Mouse (Mus musculus) spleen, adult 2 months (tissue): ENCODE measurements around the gene Gm29776. TPM values are rescaled to one million over a fixed set of nuclear protein-coding genes. Genes with fewer than 3 reads are reported as not detected.

Experiments
- DNase-seq, 2 experiments: peaks; one replicate each; pipeline versions ENCODE4 v3.0.0 to v3.0.0-alpha.2; 2012 to 2021; ENCODE audit warnings: low spot score in 2 of 2, low read depth in 1 of 2
- H3K27ac ChIP-seq: fragments of 200-500 bp; 2 replicates; pipeline ENCODE4 v1.5.1; 2012; ENCODE audit warnings: low read length, inconsistent platforms; ENCODE audit not compliant: insufficient read depth
- H3K27me3 ChIP-seq: fragments of 200-500 bp; 2 replicates; pipeline ENCODE4 v1.6.1; 2012; ENCODE audit warnings: mild to moderate bottlenecking, moderate library complexity, low read length, inconsistent platforms; ENCODE audit not compliant: control insufficient read depth, insufficient read depth
- H3K36me3 ChIP-seq: fragments of 200-500 bp; 2 replicates; pipeline ENCODE4 v1.6.1; 2012; ENCODE audit warnings: mild to moderate bottlenecking, low read length, inconsistent platforms; ENCODE audit not compliant: control insufficient read depth, insufficient read depth
- H3K4me1 ChIP-seq: fragments of 200-500 bp; 2 replicates; pipeline ENCODE4 v1.6.1; 2011; ENCODE audit warnings: inconsistent platforms; ENCODE audit not compliant: control insufficient read depth, insufficient read depth, insufficient read length
- H3K4me3 ChIP-seq: fragments of 200-500 bp; 2 replicates; pipeline ENCODE4 v1.5.1; 2011; ENCODE audit warnings: mild to moderate bottlenecking, inconsistent platforms; ENCODE audit not compliant: insufficient read depth, insufficient read length; ENCODE audit errors: extremely low read depth
- CTCF ChIP-seq: fragments of 200-500 bp; IDR thresholded peaks from 2 replicates; pipeline ENCODE4 v1.5.1; 2011; ENCODE audit warnings: mild to moderate bottlenecking, inconsistent platforms; ENCODE audit not compliant: insufficient read depth, insufficient read length, insufficient replicate concordance; ENCODE audit errors: extremely low read depth
- POLR2A ChIP-seq: fragments of 200-500 bp; IDR thresholded peaks from 2 replicates; pipeline ENCODE4 v1.6.1; 2011; ENCODE audit warnings: low read depth, low read length, inconsistent platforms
- WGBS: fragments of 180-500 bp; shearing (Covaris S2); methylation state at CpG from one replicate; pipeline ENCODE4 v1.1.7; 2018; 5-methylcytosine and 5-hydroxymethylcytosine counted together
- polyA plus RNA-seq: library from polyadenylated mRNA; depleted of rRNA; stranded (reverse); fragments of >200 nt; gene quantifications from 2 replicates; pipeline ENCODE4 v1.2.3, GENCODE M21; 2012; rRNA removed

Gm29776 gene
- polyA plus RNA-seq = 0.04 and 0.07 TPM in 2 replicates

DNA sequence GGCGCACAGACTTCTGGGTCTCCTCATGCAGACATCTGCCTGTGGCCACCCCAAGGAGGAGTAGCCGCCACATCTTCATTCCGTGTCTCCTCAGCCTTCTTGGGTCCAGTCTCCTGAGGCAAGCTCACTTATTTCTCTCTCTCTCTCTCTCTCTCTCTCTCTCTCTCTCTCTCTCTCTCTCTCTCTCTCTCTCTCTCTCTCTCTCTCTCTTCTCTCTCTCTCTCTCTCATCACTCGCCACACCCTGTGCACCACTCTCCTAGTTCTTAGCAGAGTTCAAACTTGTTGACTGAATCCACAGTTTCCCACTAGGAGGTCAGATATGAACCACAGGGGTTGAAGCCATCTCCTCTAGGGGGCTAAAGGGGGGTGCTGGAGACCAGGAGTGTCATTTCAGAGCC, at the start of gene Gm29776:
Gene Gm29776, minus strand, starts transcription at position 101 of the 400 bp plus-strand sequence.
- WGBS = 95% methylated on average over 4 of the region's 4 CpGs
- Histone ChIP-seq H3K4me1 (no peaks in the 10 kb centered on the region), H3K27me3 (no peaks in the 10 kb centered on the region), H3K4me3 (no peak within 1 kb of the TSS), H3K27ac (no peak within 1 kb of the TSS), H3K36me3 (no peaks in the 10 kb centered on the region)
- no peak for TF ChIP-seq POLR2A
- no peak for TF ChIP-seq CTCF
- DNase-seq = no peak

DNA sequence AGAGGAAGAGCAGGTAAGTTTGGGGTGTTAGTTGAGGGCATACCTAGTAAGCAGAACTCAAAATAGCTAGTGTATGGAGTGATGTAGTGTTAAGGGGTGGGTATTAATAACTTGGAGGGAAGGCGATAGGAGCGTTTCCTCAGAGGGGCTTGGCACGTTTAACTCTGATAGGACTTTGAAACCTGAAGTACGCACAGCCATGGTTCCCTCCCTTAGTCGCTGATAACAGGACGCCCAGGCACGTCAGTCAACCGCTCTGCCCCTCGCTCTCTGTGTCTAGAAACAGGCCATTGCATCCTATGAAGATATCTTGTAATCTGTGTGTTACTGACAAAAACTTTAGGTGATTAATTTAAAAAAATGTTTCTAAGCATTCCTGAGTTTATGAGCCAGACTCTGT, 47.4 kb upstream of the Gm29776 start:
- Histone ChIP-seq H3K4me1 (no peaks in the 10 kb centered on the region), H3K27me3 (no peaks in the 10 kb centered on the region), H3K27ac (no peak overlapping the region), H3K4me3 (no peak overlapping the region), H3K36me3 (no peaks in the 10 kb centered on the region)
- TF ChIP-seq POLR2A = no peak
- TF ChIP-seq CTCF = no peak
- WGBS = 91% methylated on average over 9 of the region's 9 CpGs
- DNase-seq = no peak

DNA sequence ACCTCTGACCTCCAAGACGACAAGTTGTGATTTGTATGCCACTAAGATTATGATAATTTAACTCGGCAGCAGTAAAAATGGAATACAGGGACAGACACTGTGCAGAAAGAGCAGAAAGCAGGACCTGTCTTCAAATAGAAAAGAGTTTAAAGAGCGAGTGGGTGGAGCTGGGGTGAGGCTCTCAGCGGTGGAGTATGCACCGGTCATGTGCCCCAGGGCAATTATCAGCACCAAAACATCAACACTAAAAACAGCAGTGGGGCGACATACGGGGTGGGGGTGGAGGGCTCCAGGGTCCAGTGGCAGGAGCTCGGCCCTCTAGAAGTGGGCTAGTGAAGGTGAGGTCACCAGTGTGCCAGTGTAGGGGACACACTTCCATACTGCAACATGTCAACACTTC, 45.8 kb upstream of the Gm29776 start:
- H3K4me1 ChIP-seq = no peaks in the 10 kb centered on the region
- no peak for TF ChIP-seq CTCF
- no peak for TF ChIP-seq POLR2A
- no peaks in the 10 kb centered on the region for H3K36me3 ChIP-seq
- 80% methylated on average over 8 of the region's 8 CpGs for WGBS
- H3K27me3 ChIP-seq = no peaks in the 10 kb centered on the region
- DNase-seq = no peak
- no peak overlapping the region for H3K4me3 ChIP-seq
- no peak overlapping the region for H3K27ac ChIP-seq

DNA sequence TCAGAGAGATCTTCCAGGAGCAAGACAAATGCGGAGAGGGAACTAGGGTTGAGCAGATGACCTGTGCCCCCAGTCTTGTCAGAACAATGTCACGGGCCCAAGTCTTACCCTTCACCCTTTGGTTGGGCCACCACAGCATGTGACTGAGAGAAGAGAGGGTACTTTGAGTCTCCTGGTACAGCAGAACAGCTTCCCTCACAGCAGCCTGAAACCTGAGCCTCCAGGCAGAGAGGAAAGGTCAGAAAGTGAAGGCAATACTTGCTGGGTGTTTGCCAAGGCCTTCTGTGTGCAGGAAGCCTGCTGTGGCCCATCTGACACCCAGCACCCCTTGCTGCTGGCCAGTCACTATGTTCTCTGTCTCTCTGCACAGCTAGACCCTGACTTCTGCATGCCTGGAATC, 43.7 kb upstream of the Gm29776 start:
- DNase-seq = no peak

DNA sequence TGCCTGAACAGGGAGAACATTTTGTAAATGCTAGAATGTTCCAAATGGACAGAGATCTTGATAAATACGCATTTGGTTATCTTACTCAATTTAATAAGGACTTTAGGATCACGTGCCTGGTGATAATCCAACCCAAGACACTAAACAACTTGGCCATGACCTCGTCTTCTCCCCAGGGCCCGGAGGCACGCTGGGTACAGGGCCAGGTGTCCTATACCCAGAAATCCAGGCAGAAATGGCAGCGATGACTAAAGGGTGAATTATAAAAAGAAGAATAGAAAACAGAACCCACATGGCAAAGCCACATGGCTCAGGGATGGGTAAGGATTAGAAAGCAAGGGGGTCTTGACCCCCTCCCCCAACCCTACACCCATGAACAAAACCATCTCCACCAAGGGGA, 43.1 kb upstream of the Gm29776 start:
- Histone ChIP-seq H3K4me1 (no peaks in the 10 kb centered on the region), H3K27ac (no peak overlapping the region), H3K27me3 (no peaks in the 10 kb centered on the region), H3K4me3 (no peak overlapping the region), H3K36me3 (no peaks in the 10 kb centered on the region)
- 86% methylated on average over 6 of the region's 6 CpGs for WGBS
- DNase-seq = no peak
- TF ChIP-seq CTCF = no peak
- TF ChIP-seq POLR2A = no peak

More for the DNA sequence above, 43.7 kb upstream of the Gm29776 start:
- 89% methylated on average over 2 of the region's 2 CpGs for WGBS
- no peak overlapping the region for H3K4me3 ChIP-seq
- no peaks in the 10 kb centered on the region for H3K27me3 ChIP-seq
- TF ChIP-seq CTCF = no peak
- TF ChIP-seq POLR2A = no peak
- H3K36me3 ChIP-seq = no peaks in the 10 kb centered on the region
- H3K4me1 ChIP-seq = no peaks in the 10 kb centered on the region
- no peak overlapping the region for H3K27ac ChIP-seq

DNA sequence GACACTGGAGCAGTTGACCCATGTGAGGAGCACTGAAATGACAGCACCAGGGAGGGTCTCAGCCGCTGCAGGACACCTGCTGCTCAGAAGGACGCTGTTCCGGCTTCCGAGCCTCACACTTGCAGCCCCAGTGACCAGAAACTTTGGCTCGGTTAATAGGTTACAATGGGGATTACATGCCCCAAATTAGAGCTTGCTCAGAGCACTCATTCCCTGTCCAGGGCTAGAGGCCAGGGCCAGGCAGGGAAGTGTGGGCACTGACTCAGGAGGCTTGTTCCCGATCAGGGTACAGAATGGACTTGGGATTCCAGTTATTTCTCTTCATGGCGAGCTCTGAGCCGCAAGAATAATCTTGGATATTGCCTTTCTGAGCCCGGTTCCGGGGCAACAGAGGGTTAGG, 39.0 kb upstream of the Gm29776 start:
- Histone ChIP-seq H3K4me3 (no peak overlapping the region), H3K27ac (no peak overlapping the region), H3K36me3 (no peaks in the 10 kb centered on the region), H3K27me3 (no peaks in the 10 kb centered on the region), H3K4me1 (no peaks in the 10 kb centered on the region)
- WGBS = 95% methylated on average over 10 of the region's 10 CpGs
- DNase-seq = no peak
- TF ChIP-seq POLR2A (no peak), CTCF (no peak)

DNA sequence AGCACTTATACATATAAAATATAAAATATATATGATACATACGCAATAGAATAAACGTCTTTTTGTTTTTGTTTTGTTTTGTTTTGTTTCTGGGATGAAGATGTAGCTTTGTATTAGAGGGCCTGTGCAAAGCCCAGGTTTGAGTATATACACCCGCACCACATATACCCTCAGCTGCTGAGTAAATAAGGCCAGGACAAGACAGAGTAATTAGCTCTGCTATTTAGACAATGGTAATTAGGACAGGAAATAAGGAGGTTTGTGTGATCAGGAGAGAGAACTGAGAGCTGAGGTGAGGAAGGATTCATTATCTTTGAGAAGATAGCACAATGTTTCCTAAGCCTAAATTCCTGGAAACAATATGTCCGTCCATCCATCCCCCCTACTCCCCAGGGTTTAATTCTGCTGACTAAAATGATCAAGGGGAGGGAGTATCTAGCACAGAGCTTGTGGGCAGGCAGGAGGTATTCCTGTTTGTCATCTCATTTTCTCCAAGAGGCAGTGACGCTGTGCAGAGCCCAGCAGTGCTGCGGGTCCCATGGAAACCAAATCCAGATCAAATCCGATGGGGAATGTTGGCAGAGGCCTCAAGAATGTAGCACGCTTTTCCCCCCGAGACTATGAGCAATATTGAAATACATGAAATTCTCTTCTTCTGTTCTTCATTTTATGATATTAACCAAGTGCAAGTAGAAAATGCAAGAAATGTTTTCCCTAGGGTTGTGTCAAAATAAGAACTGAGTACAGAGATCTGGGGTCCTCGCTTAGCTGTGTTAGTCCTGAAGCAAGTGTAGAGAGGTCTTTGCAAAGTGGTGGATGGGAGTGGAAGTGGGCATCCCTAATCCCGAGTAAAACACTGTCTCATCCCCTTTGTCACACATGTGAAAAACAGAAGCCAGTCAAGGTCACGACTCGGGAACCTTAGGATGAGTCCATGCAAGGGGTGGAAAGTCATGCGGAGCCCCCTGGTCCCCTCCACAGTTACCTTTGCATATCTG, 38.2 kb upstream of the Gm29776 start:
- no peaks in the 10 kb centered on the region for H3K36me3 ChIP-seq
- no peak overlapping the region for H3K4me3 ChIP-seq
- no peaks in the 10 kb centered on the region for H3K4me1 ChIP-seq
- 86% methylated on average over 14 of the region's 14 CpGs for WGBS
- no peaks in the 10 kb centered on the region for H3K27me3 ChIP-seq
- no peak overlapping the region for H3K27ac ChIP-seq
- DNase-seq = no peak
- TF ChIP-seq CTCF (no peak), POLR2A (no peak)
